Mouse (Mus musculus): ENCODE measurements at regions not wholly inside any gene's neighbourhood (a gene's known extent, or its start where the extent isn't known, plus 50 kb on each side); places are given as distances from the start of the nearest gene placed in this dataset.
A peak's percentile ranks its signal among the peaks of the same experiment; 100 is the strongest.

DNA sequence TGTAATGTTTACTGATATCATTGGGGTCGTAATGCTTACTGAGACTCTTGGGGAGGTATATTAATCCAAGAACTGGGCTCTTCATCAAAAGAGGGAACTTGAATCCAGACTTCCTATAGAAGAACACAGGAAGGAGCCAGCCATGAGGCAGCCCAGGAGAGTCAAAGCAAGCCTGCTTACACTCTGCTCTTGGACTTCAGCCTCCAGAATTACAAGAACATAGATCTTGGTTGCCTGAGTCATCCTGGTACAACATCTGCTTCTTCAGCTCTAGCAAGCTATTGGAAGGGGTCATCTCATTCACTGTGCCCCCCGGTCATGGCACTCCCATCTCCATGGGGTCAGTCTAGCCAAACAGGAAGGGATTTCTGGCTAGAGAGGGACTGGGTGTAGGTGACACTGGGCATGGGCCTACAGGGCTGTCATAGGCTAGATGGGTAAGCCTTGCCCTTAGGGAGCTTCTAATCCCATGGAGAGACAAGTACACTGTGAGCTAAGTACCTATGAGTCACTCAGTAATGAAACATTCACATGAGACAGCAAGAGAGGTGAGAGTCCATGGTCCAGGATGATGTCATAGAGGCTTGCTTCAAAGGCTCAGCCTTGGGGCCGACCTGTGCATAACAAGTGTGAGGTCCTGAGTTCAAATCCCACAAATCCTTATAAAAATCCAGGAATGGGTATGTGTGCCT lies 217.1 kb downstream of the 4933412E24Rik start:
- no peak for DNase-seq
- Histone ChIP-seq H3K27me3 (ENCODE audit: insufficient read depth, low read length) (no peaks in the 10 kb centered on the region), H3K4me1 (ENCODE audit: insufficient read depth) (peaks cover 10% of the 10 kb centered on the region), H3K36me3 (replicated peaks; ENCODE audit: insufficient read depth, low read length) (no peaks in the 10 kb centered on the region), H3K9me3 (ENCODE audit: low read length) (no peaks in the 10 kb centered on the region), H3K4me2 (ENCODE audit: low read depth, low read length) (no peak overlapping the region), H3K27ac (ENCODE audit: low read depth) (no peak overlapping the region), H3K9ac (replicated peaks) (no peak overlapping the region), H3K4me3 (ENCODE audit: low read depth, low read length) (no peak overlapping the region)
- TF ChIP-seq CTCF (IDR thresholded peaks at IDR 0.05; ENCODE audit: low read depth) (no peak), EP300 (IDR thresholded peaks at IDR 0.05; ENCODE audit: low read depth) (no peak)
- 73% methylated on average over 3 of the region's 3 CpGs for WGBS (ENCODE audit: insufficient replicate concordance)
- peak; percentile 80 for ATAC-seq

DNA sequence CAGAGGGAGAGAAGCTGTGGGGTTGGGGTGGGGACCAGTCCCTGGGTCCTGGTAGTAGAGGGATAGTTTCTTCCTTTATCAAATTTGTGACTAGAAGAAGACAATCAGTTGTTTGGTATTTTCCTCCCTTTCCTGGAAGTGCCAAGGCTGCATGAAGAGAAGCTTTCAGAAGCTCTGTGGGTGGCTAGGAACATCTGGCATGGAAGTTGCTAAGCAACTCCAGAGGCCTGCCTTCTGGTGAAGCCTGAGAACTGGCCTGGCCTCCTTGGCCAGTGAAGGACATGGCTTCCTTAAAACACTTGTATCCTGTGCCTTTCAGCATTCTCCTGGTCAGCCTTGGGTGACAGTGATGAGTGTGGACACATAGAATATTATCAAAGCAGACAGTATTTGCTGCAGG lies 217.9 kb downstream of the 4933412E24Rik start:
- Histone ChIP-seq H3K36me3 (replicated peaks; ENCODE audit: insufficient read depth, low read length) (no peaks in the 10 kb centered on the region), H3K4me3 (ENCODE audit: low read depth, low read length) (no peak overlapping the region), H3K27ac (ENCODE audit: low read depth) (no peak overlapping the region), H3K4me1 (ENCODE audit: insufficient read depth) (peaks cover 10% of the 10 kb centered on the region), H3K4me2 (ENCODE audit: low read depth, low read length) (no peak overlapping the region), H3K9me3 (ENCODE audit: low read length) (no peaks in the 10 kb centered on the region), H3K27me3 (ENCODE audit: insufficient read depth, low read length) (no peaks in the 10 kb centered on the region), H3K9ac (replicated peaks) (no peak overlapping the region)
- ATAC-seq (no peak), DNase-seq (no peak)
- TF ChIP-seq CTCF (IDR thresholded peaks at IDR 0.05; ENCODE audit: low read depth) = no peak
- no peak for TF ChIP-seq EP300 (IDR thresholded peaks at IDR 0.05; ENCODE audit: low read depth)

- Histone ChIP-seq H3K4me1 (ENCODE audit: insufficient read depth) (peaks cover 10% of the 10 kb centered on the region), H3K27ac (ENCODE audit: low read depth) (no peak overlapping the region), H3K36me3 (replicated peaks; ENCODE audit: insufficient read depth, low read length) (no peaks in the 10 kb centered on the region), H3K27me3 (ENCODE audit: insufficient read depth, low read length) (no peaks in the 10 kb centered on the region), H3K9ac (replicated peaks) (no peak overlapping the region), H3K4me2 (ENCODE audit: low read depth, low read length) (0 out of 2 replicates have a peak overlapping the region, but pooled peaks have one; percentile 6), H3K9me3 (ENCODE audit: low read length) (no peaks in the 10 kb centered on the region), H3K4me3 (ENCODE audit: low read depth, low read length) (no peak overlapping the region)
- WGBS (ENCODE audit: insufficient replicate concordance) = 33% methylated on average over 5 of the region's 5 CpGs
- TF ChIP-seq CTCF (IDR thresholded peaks at IDR 0.05; ENCODE audit: low read depth) (no peak), EP300 (IDR thresholded peaks at IDR 0.05; ENCODE audit: low read depth) (no peak)
- DNase-seq (no peak), ATAC-seq (peak; percentile 41; the same call in 1 of the 2 replicates)
Observed at GRCm38 (mm10) chr15:59795717-59796116, 220.7 kb downstream of the 4933412E24Rik start.

DNA sequence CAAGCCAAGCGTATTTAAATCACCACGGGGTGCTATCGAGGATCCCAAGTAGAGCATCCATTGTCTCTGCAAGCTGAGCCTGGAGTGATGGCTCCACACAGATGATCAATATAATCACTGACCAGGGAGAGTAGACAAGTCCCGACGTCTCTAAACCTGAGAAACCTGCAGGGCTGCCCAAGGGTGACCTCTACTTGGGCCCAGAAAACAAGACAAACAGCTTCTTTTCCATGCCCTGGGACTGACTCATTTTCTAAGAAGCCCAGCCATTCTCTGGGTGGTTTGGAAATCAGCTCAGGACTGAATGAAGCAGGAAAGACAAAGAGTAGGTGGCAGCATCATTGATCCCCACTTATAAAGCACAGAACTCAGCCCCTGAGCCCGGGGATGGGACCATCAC lies 221.5 kb downstream of the 4933412E24Rik start:
- Histone ChIP-seq H3K4me3 (ENCODE audit: low read depth, low read length) (no peak overlapping the region), H3K27me3 (ENCODE audit: insufficient read depth, low read length) (no peaks in the 10 kb centered on the region), H3K9ac (replicated peaks) (no peak overlapping the region), H3K9me3 (ENCODE audit: low read length) (no peaks in the 10 kb centered on the region), H3K36me3 (replicated peaks; ENCODE audit: insufficient read depth, low read length) (no peaks in the 10 kb centered on the region), H3K4me1 (ENCODE audit: insufficient read depth) (peaks cover 10% of the 10 kb centered on the region), H3K27ac (ENCODE audit: low read depth) (no peak overlapping the region), H3K4me2 (ENCODE audit: low read depth, low read length) (no peak overlapping the region)
- no peak for TF ChIP-seq EP300 (IDR thresholded peaks at IDR 0.05; ENCODE audit: low read depth)
- TF ChIP-seq CTCF (IDR thresholded peaks at IDR 0.05; ENCODE audit: low read depth) = no peak
- 84% methylated on average over 6 of the region's 6 CpGs for WGBS (ENCODE audit: insufficient replicate concordance)
- DNase-seq (no peak), ATAC-seq (no peak)

DNA sequence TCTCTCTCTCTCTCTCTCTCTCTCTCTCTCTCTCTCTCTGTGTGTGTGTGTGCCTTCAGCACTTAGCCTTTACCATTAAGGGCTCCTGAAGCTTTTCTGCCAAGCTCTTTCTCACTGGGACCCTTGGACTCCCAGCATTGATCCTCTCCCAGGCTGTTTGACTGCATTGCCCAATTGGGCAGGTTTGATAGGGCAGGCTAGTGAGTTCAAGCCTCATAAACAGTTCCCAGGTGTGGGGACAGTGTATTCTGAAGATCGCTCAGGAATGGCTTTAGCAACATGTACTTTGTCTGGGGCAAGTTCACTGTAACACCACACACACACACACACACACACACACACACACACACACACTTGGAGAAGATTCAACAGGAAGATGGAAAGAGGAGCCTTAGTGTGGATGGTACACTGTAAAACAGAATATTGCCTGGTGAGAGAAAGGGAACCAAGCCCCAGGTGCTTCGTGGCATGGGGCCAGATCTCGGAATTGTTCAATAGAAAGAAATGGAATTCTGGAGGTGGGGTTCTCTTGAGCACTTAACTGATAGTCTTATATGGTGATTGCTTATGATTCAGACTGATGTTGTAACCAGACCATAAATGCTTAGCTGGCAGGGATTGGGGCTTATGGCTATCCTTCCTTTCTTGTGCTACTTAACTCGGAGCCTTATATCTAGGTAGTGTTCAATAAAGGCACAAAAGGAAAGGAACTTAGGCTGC lies 229.5 kb downstream of the 4933412E24Rik start:
- Histone ChIP-seq H3K27ac (ENCODE audit: low read depth) (peak overlapping the region; percentile 78), H3K36me3 (replicated peaks; ENCODE audit: insufficient read depth, low read length) (no peaks in the 10 kb centered on the region), H3K4me3 (ENCODE audit: low read depth, low read length) (no peak overlapping the region), H3K4me1 (ENCODE audit: insufficient read depth) (peaks cover 30% of the 10 kb centered on the region), H3K27me3 (ENCODE audit: insufficient read depth, low read length) (no peaks in the 10 kb centered on the region), H3K9ac (replicated peaks) (no peak overlapping the region), H3K4me2 (ENCODE audit: low read depth, low read length) (no peak overlapping the region), H3K9me3 (ENCODE audit: low read length) (no peaks in the 10 kb centered on the region)
- DNase-seq (peak; percentile 61), ATAC-seq (peak; percentile 85)
- 65% methylated on average over 4 of the region's 4 CpGs for WGBS (ENCODE audit: insufficient replicate concordance)
- TF ChIP-seq CTCF (IDR thresholded peaks at IDR 0.05; ENCODE audit: low read depth) (no peak), EP300 (IDR thresholded peaks at IDR 0.05; ENCODE audit: low read depth) (peak; percentile 77)

DNA sequence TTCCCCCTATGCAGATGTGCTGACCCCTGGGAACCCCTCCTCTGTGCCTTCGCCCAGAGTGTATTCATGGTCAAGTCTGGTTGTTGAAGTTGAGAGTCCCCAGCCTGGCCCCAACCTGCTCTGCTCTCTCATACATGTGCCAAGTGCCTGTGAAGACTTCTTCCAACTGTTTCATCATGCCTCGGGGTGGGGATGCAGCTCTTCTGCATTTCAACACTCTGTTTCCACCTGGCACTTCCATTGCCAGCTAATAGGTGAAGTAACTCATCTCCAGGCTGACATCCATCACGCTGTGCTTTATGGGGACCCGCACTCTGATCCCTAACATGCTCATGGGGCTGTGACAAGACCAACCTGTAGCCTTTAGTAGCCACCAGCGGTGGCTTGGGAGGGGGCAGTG lies 230.4 kb downstream of the 4933412E24Rik start:
- H3K27ac ChIP-seq (ENCODE audit: low read depth) = peak overlapping the region; percentile 78
- H3K36me3 ChIP-seq (replicated peaks; ENCODE audit: insufficient read depth, low read length) = no peaks in the 10 kb centered on the region
- no peaks in the 10 kb centered on the region for H3K9me3 ChIP-seq (ENCODE audit: low read length)
- H3K27me3 ChIP-seq (ENCODE audit: insufficient read depth, low read length) = no peaks in the 10 kb centered on the region
- H3K4me2 ChIP-seq (ENCODE audit: low read depth, low read length) = no peak overlapping the region
- no peak overlapping the region for H3K4me3 ChIP-seq (ENCODE audit: low read depth, low read length)
- no peak overlapping the region for H3K9ac ChIP-seq (replicated peaks)
- WGBS (ENCODE audit: insufficient replicate concordance) = 71% methylated on average over 5 of the region's 5 CpGs
- TF ChIP-seq EP300 (IDR thresholded peaks at IDR 0.05; ENCODE audit: low read depth) (no peak), CTCF (IDR thresholded peaks at IDR 0.05; ENCODE audit: low read depth) (no peak)
- DNase-seq (peak; percentile 22), ATAC-seq (no peak)
- H3K4me1 ChIP-seq (ENCODE audit: insufficient read depth) = peaks cover 30% of the 10 kb centered on the region

Data from liver, postnatal 0 days (tissue).